Mouse (Mus musculus) embryo, embryonic 11.5 days (tissue): ENCODE data around the gene Epb41l2.

Experiments used
- DNase-seq: peaks from one replicate; pipeline ENCODE4 v3.0.0-alpha.2; 2012; ENCODE audit warnings: low read depth, low spot score

Epb41l2 gene

DNA sequence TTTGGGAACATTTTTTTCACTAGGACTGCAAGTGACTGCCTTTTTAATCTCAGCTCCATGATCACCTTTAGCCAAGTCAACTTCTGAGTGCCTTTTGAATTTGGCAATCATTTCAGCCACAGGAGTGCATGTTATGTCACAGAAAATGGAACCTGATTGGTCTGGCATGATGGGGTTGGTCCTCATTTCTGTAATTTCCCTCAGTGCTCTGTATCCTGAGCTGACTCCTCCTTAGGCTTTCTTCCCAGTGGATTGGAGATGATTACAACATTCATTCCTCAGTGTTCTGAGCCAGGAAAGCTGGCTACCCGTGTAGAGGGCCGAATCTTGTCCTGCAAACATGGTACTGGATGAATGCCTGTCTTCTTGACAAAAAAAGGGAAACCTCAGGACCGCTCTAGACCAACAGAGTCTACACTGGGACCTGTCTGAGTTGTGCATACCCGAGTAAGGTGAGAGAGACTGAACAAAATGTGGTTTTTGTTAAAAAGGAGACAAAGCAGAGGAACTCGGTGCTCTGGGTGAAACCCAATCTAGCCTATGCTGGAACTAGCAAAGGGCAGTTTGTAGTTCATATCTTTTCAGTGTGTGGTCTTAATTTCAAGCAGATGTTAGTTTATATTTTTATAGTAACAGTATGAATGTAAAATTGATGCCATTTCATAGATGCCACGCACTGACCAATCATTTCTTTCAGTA is 77.3 kb downstream of the Epb41l2 start:
- no peak for DNase-seq

- no peak for DNase-seq
Measured at GRCm38 (mm10) chr10:25437586-25438298, 78.1 kb downstream of the Epb41l2 start.

DNA sequence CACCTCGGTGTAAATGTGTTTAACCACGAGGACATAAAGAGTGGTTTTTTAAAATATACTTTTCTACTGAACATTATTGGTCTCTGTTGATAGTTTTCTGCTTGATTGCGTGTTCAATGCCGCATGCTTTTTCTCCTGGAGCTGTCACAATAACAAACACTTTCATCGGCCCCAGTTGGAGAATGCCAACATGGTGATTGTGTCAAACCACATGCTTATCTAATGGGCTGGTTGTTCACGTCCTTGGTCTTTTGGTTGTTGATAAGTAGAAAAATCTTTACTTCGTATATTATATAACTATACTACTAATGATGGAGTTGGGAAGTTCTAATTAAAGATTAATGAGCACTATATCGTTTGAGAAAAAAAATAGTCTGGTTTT is 78.7 kb downstream of the Epb41l2 start:
- DNase-seq, result no peak

- no peak for DNase-seq
Measured at GRCm38 (mm10) chr10:25439163-25439562, 79.6 kb downstream of the Epb41l2 start.

GRCm38 (mm10) chr10:25439856-25440255 is 80.3 kb downstream of the Epb41l2 start:
- DNase-seq, result no peak

DNA sequence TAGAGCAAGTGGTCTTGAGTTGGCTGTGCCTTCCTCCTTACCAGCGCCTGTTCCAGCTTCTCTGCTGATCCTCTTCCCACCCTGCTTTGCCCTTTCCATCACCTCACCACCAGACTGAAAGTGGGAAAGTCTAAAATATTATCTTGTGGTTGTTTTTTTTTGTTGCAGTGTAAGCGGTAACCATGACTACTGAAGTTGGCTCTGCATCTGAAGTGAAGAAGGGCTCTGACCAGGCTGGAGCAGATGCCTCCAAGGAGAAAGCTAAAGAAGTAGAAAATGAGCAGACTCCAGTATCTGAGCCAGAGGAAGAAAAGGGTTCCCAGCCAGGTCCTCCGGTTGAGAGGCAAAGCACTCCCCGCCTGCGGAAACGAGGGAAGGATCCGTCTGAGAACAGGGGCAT is 81.8 kb downstream of the Epb41l2 start:
- DNase-seq, result no peak

DNA sequence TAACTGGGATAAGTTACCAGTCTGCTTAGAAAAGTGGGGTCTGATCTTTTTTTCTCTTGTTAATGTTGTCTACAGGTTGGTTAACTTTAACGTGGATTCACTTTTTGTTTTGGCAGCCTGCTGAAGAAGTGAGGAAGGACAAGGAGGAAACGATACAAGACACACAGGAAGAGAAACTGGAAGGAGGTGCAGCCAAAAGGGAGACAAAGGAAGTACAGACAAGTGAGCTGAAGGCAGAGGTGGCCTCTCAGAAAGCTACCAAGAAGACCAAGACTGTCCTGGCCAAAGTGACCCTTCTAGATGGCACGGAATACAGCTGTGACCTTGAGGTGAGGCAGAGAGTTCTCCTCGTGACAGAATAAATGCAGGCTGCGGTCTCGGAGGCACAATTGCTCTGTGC is 84.0 kb downstream of the Epb41l2 start:
- DNase-seq, result no peak

DNA sequence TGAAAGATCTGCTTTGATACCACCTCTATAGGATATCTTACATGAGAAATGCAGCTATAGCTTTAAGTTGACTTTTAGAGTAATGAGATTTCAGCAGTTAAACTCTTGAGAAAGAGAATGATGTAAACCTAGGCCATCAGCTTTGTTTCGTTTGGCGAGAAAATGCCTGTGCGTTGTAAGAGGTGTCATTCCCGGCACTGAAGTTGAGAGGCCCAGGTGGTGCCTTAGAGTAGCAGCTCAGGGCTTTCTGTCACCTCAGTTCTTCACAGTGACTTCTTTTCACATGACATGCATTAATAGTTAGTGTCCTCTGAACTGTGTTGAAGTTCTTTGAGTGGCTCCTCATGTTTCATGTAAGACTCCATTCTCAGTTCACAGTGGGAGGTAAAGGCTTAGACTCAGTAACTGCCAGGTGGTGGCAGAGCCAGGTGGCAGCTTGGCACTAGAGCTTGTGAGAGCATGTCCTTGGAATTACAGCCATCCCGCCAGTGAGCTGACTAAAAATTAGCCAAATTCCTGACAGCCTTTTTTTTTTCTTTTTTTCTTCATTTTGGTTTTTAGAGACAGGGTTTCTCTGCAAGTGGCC is 84.7 kb downstream of the Epb41l2 start:
- DNase-seq, result no peak

DNA sequence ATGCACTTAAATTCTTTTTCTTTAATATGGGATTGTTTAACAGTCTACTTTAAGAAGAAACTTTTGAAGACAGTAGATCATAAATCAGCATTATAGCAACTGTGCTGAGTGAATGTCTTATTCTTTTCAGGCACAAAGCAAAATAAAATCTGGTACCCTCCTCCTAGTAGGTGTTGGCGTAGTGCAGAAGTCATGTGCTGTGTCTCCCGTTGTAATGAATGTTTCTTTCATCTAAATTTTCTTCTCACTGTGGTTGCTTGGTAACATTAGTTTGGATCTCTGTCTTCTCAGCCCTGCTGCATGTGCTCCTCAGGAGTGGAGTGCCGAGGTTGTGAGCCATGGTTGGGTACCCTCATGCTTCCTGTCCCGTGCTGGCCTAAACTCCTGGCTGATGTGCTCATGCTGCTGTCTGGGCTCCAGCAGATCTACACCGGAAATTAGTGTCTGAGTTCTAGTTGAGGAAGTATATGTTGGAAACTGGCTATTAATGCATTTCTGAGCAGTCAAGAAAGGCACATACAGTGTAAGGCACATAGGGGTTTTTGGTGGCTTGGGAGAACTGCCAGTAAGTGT is 87.4 kb downstream of the Epb41l2 start:
- no peak for DNase-seq

DNA sequence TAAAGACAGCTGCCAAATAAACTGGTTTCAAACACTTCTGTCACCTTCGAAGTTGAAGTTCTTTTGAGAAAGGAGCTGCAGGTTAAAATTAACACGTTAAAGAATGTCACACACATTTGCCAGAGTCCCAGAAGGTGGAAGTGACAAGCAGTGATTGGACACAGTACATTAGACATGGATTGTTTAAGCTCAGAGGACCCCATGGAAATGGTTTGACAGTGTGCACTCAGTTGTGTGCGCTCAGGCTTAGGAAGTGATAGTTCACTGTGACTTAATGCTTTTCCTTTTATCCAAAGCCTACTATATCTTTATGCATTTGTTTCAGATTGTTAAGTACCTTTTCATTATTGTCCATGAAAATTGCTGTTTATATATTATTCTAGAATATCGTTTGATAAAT is 89.1 kb downstream of the Epb41l2 start:
- DNase-seq, result no peak

GRCm38 (mm10) chr10:25449312-25450020 is 89.9 kb downstream of the Epb41l2 start:
- no peak for DNase-seq

DNA sequence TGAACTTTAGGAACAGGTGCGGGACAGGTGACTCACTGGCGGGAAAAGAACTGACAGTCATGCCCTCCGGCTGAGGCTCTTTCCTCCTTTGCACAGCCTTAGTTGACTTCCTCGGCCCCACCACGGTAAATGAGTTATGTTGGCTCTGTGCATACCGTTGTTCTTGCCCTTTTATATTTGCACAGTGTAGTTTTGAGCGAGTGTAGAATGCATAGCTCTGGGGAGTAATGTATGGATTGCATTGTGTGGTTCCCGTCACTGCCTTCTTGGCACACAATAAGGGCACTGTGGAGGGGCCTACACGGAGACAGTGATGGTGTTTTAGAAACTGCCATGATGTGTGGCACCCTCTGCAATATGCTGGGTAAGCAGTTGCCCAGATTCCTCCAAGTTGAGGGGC is 93.6 kb downstream of the Epb41l2 start:
- DNase-seq, result no peak

DNA sequence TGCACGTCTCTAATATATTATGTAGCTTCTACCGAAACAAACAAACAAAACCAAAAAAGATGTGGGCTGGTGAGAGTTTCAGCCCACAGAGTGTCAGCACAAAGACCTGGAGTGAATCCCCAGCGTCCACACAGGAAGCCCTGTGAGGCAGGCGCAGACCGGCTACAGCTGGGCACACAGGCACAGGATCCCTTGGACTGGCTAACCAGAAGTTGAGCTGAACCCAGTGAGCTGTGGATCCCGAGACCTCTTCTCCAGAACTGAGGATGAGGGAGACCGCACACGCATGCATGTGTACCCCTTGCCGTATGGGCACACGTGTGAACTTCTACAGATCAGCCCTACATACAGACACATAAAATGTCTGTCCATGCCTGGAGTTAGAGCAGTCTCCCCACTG is 94.2 kb downstream of the Epb41l2 start:
- DNase-seq, result no peak

DNA sequence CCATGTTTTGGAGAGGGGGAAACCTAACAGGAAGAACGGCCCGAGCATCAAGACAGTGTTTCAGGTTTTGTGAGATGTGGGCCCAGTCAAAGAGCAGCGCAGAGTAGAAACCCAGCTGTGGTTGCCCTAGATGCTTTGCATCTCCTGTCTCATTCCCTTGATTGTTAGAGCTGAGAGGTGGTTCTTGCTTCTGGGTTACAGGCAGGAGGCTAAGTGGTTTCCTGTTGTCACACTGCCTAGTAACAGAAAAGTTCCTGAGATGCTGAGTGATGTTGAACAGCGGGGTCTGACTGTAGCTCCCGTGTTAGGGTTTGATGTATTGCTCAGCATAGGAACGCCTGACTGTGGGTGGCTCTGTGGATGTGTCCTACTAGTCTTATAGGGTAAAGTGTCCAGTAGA is 97.5 kb downstream of the Epb41l2 start:
- DNase-seq, result no peak

GRCm38 (mm10) chr10:25457996-25458395 is 98.4 kb downstream of the Epb41l2 start:
- no peak for DNase-seq

DNA sequence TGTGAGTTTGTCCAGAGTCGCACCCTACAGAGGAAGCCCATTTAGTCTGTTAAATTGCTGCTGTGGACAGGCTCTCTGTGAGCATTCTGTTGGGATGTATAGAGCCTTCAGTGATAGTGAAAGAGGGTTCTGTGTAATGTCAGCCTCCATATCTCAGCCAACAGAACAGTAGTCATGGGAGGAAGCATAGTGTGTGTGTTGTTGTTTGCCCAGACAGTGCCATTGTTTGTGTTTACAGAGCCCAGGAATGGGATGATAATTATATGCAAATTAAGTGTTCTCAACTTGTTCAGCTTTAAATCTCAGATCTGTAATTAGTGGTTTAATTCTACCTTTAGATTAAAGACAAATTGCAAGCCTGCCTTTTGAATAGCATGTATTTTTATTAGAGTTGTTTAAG is 102.2 kb downstream of the Epb41l2 start:
- DNase-seq, result no peak

GRCm38 (mm10) chr10:25462669-25463068 is 103.1 kb downstream of the Epb41l2 start:
- DNase-seq, result no peak

- no peak for DNase-seq
Measured at GRCm38 (mm10) chr10:25466493-25466892, 106.9 kb downstream of the Epb41l2 start.

DNA sequence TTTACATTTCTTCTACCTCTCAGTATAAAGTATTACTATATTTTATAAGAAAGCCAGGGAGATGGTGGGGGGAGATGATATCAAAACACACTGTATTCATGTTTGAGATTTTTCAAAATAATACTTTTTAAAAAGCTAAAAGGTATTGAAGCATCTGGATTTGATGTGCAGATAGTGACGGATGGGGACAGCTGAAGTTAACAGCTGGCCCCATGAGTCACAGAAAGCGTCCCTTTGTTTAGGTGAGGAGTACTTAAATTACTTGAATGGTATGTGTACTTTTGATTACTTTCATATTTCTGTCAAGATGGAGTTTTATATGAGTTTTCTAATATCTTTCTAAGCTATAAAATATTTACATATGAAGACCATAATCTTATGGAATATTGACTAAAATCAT is 112.3 kb downstream of the Epb41l2 start:
- no peak for DNase-seq

- no peak for DNase-seq
Measured at GRCm38 (mm10) chr10:25479716-25480115, 120.1 kb downstream of the Epb41l2 start.

DNA sequence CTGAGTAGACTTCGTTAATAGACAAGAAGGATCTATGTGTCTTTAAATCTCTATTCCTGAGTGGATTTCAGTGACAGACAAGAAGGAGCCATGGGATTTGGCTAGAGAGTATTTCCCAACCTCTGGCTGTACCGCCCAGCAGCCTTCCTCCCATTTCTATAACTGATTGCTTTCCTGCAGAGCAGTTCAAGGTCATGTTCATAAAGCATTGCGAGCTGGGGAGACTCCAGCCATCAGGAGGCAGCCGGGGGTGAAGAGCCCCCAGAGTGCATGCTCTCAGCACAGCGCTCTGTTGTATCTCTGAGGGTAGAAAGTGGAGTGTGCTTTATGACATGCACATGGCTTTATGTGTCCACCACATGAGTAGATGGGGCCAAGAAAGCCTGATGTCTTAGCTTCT is 123.2 kb downstream of the Epb41l2 start:
- DNase-seq, result peak; percentile 3

GRCm38 (mm10) chr10:25488456-25488855 is 128.9 kb downstream of the Epb41l2 start:
- DNase-seq, result peak; percentile 41
